ENCODE assay signal across 9 mouse cellular contexts in genomic region chr1:165967027-165967654, GRCm38 (mm10). TPM values are rescaled to one million over a fixed set of nuclear protein-coding genes. Genes with fewer than 3 reads are reported as not detected.
DNase-seq lines count a peak whose midpoint lies in the region; ATAC-seq and TF ChIP-seq lines count a peak whose summit lies in the region.
"Had no signal": no experiment of that assay in that cellular context is flagged by ENCODE, and none has a peak within 500 bp of the region (broad histone marks: within the 10 kb centered on the region; RNA-seq: fewer than 3 reads in every experiment).

No protein-coding gene starts in this region.

- H3K79me2 ChIP-seq in heart, adult 2 months (replicated peaks; ENCODE audit: control insufficient read depth, insufficient read depth, low read length): peaks cover 3% of the 10 kb centered on the region; the same call in 1 of the 2 replicates

- 21% methylated on average over 4 of the region's 4 CpGs for WGBS in heart, adult 2 months
- WGBS in liver, embryonic 14.5 days (ENCODE audit: insufficient replicate concordance): 21% methylated on average over 4 of the region's 4 CpGs

- H3K27ac ChIP-seq in heart, adult 2 months: no peak overlapping the region
- no peak overlapping the region for H3K27ac ChIP-seq in liver, embryonic 14.5 days
- H3K27ac ChIP-seq: heart, embryonic 15.5 days had no signal

- H3K4me2 ChIP-seq in liver, embryonic 14.5 days (ENCODE audit: low read depth): no peak overlapping the region
- H3K4me2 ChIP-seq: heart, embryonic 15.5 days had no signal

- H3K4me1 ChIP-seq in heart, adult 2 months (ENCODE audit: control insufficient read depth, insufficient read depth, low read length): peaks cover 1% of the 10 kb centered on the region; the same call in 1 of the 2 replicates
- H3K4me1 ChIP-seq in liver, embryonic 14.5 days (replicated peaks; ENCODE audit: control insufficient read depth in 2 of 2, insufficient read depth in 2 of 2, low read length in 1 of 2): peaks cover 4 to 10% of the 10 kb centered on the region in 2 experiments

- TF ChIP-seq POLR2A in heart, adult 2 months (IDR thresholded peaks at IDR 0.05; ENCODE audit: insufficient read depth, low read depth, low read length): no peak

- peak in 1 of 2 experiments; percentile 17 for DNase-seq in heart, adult 2 months
- DNase-seq in heart, postnatal 25 days (ENCODE audit: low spot score): no peak
- peak; percentile 79 for DNase-seq in A20 (ENCODE audit: low read depth, low spot score)
- DNase-seq in adrenal gland, postnatal 14 days: peak; percentile 59
- peak; percentile 24 to 33 (median 28) for DNase-seq in liver, embryonic 14.5 days (ENCODE audit: low read depth in 3 of 3, low spot score in 3 of 3)
- peak; percentile 72 to 73 for DNase-seq in right cerebral cortex, adult 2 months (ENCODE audit: low spot score in 2 of 2)

- no peak overlapping the region for H3K9ac ChIP-seq in heart, adult 2 months (ENCODE audit: low read depth, low read length)
- H3K9ac ChIP-seq in liver, embryonic 14.5 days (replicated peaks): no peak overlapping the region
- H3K9ac ChIP-seq: heart, embryonic 15.5 days had no signal

- no peak for TF ChIP-seq EP300 in heart, adult 2 months (IDR thresholded peaks at IDR 0.05; ENCODE audit: insufficient read depth, low read depth, low read length)
- no peak for TF ChIP-seq EP300 in liver, embryonic 14.5 days (IDR thresholded peaks at IDR 0.05; ENCODE audit: low read depth)

- intact Hi-C loops in heart, adult 2 months (cut with DNase I): loop anchor here (1.0 to 5.0 kb wide), 2 partner anchors 185 to 187 kb away; no protein-coding TSS in a partner anchor
- intact Hi-C loops in heart, postnatal 25 days (cut with DNase I): loop anchor here (2.0 kb wide), 3 partner anchors 112 to 186 kb away; no protein-coding TSS in a partner anchor

- ATAC-seq in erythroblast, adult 5-6 weeks (replicated peaks; ENCODE audit: low FRiP score, poor library complexity, severe bottlenecking): peak; percentile 80; the same call in 1 of the 2 replicates
- ATAC-seq in inflammation-experienced regulatory T-cells, adult 6 months: peak; percentile 72
- no peak for ATAC-seq in liver, embryonic 14.5 days (ENCODE audit: insufficient read depth)

- H3K27me3 ChIP-seq in heart, adult 2 months (ENCODE audit: control insufficient read depth, insufficient read depth, low read length): no peaks in the 10 kb centered on the region
- no peaks in the 10 kb centered on the region for H3K27me3 ChIP-seq in liver, embryonic 14.5 days (ENCODE audit: control insufficient read depth, insufficient read depth, low read length)
- H3K27me3 ChIP-seq: heart, embryonic 15.5 days had no signal

- peaks cover 2% of the 10 kb centered on the region; the same call in 1 of the 2 replicates for H3K36me3 ChIP-seq in heart, adult 2 months (ENCODE audit: control insufficient read depth, insufficient read depth, low read length)
- H3K36me3 ChIP-seq in liver, embryonic 14.5 days (replicated peaks; ENCODE audit: control insufficient read depth, insufficient read depth, low read depth): no peaks in the 10 kb centered on the region
- H3K36me3 ChIP-seq: heart, embryonic 15.5 days had no signal

- no peaks in the 10 kb centered on the region for H3K9me3 ChIP-seq in liver, embryonic 14.5 days (ENCODE audit: control insufficient read depth, low read length)
- H3K9me3 ChIP-seq: heart, embryonic 15.5 days had no signal

- no peak overlapping the region for H3K4me3 ChIP-seq in heart, adult 2 months
- no peak overlapping the region for H3K4me3 ChIP-seq in liver, embryonic 14.5 days (ENCODE audit: insufficient read depth in 1 of 2, low read depth in 2 of 2, low read length in 2 of 2)
- H3K4me3 ChIP-seq: heart, embryonic 15.5 days had no signal

- TF ChIP-seq CTCF in heart, adult 2 months (IDR thresholded peaks at IDR 0.05): peak; percentile 90
- TF ChIP-seq CTCF in liver, embryonic 14.5 days (IDR thresholded peaks at IDR 0.05; ENCODE audit: low read depth): peak; percentile 53

RNA-seq across cellular contexts. Expression of gene Pou2f1, which starts 35.3 kb away (rescaled TPM):
- 10 to 100 TPM in 1 of 2 experiments, 1 to 10 TPM in 1; 8.2 to 11.4 TPM for total RNA-seq in heart, adult 2 months (2021)
- 7.6 and 8.6 TPM in 2 replicates for polyA plus RNA-seq in heart, adult 2 months (2012; rRNA removed)
- total RNA-seq in heart, postnatal 25 days (2021): 10 to 100 TPM; 11.8 to 13.0 TPM
- total RNA-seq in adrenal gland, postnatal 14 days (2021): 15.0 and 18.8 TPM in 2 replicates
- 15.7 and 22.1 TPM in 2 replicates for total RNA-seq in erythroblast, adult 5-6 weeks (2015; ENCODE audit: low replicate concordance)
- total RNA-seq in erythroblast, adult 5-6 weeks (2017; ENCODE audit: low replicate concordance): 13.9 and 14.8 TPM in 2 replicates
- 10 to 100 TPM; 26.0 to 60.8 (median 47.6) TPM for polyA plus RNA-seq in inflammation-experienced regulatory T-cells, adult 6 months (2017; shearing (Covaris generic))
- polyA plus RNA-seq in liver, embryonic 14.5 days (2012; rRNA removed): 1.6 and 1.9 TPM in 2 replicates
- polyA plus RNA-seq in liver, embryonic 14.5 days (2014; fragmentation: Nextera tagmentation; extraction: Ambion mirVana): 3.9 and 4.2 TPM in 2 replicates
